Mouse (Mus musculus): ENCODE results near the gene Nckap5. TPM values are rescaled to one million over a fixed set of nuclear protein-coding genes. Genes with fewer than 3 reads are reported as not detected.
"Not testable (repeated sequence)": the region's sequence is repeated elsewhere in the genome, so short reads cannot be mapped to it uniquely, and the experiment has no call there.

Nckap5 gene
- polyA plus RNA-seq, 1 experiment from 2014 or later = 40.1 TPM

DNA sequence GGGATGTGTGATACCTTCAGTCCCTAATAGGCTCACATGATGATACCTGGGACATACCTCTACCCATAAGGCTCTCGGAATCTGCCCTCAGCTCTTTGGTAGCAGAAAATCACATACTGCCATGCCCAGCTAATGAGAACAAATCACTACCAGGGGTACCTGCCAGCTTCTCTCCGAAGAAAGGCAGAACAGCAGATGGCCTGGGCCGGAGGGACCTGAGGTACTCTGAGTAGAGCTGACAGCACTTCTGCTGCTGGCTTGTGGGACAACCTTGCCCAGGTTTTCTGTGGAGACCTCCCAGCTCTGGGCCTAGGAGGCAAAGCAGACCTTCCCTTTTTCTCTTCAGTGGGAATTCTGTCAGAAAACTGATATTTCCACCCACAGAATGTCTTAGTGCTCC, 714.6 kb downstream of the Nckap5 start:
- H3K36me3 ChIP-seq = no peaks in the 10 kb centered on the region
- H3K9me3 ChIP-seq = no peaks in the 10 kb centered on the region
- H3K27ac ChIP-seq = no peak overlapping the region
- ATAC-seq (ENCODE audit: borderline replicate concordance, extremely low read depth, low FRiP score, low TSS enrichment) = no peak
- no peaks in the 10 kb centered on the region for H3K27me3 ChIP-seq
- H3K4me3 ChIP-seq = no peak overlapping the region
- no peaks in the 10 kb centered on the region for H3K4me1 ChIP-seq
- no peak overlapping the region for H3K4me2 ChIP-seq
- WGBS = 83% methylated on average over 3 of the region's 3 CpGs
- H3K9ac ChIP-seq = no peak overlapping the region

DNA sequence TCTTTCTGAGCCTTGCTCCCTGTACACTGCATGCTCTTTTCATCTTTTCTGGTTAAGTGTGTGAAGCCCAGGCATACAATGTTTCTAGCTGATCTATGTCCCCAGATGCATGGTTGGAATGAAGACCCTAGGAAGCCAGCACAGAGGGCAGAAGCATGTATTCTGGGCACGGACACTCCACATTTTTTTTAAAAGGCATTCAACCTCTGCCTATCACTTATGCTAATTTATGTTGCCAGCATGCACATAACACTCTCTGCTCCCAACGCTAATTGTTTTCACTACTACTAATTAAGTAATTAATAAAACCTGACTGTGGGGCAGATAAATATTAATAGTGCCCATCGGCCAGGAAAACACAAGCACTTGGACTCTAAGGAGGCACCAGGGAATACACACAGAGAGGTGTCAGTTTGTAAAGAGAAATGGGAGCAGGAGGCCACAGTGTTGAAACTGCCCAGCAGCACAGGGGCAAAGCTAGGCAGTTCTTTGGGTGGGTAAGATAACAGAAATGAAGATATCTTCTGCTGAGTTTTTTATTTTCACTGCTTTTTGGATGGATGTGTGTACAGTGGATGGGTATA, 724.8 kb downstream of the Nckap5 start:
- Histone ChIP-seq H3K9me3 (no peaks in the 10 kb centered on the region), H3K4me3 (no peak overlapping the region), H3K4me2 (no peak overlapping the region), H3K4me1 (no peaks in the 10 kb centered on the region), H3K36me3 (peaks cover 17% of the 10 kb centered on the region; the same call in 1 of the 2 replicates), H3K27me3 (no peaks in the 10 kb centered on the region), H3K27ac (no peak overlapping the region), H3K9ac (no peak overlapping the region)
- 84% methylated on average over 3 of the region's 3 CpGs for WGBS
- ATAC-seq (ENCODE audit: borderline replicate concordance, extremely low read depth, low FRiP score, low TSS enrichment) = no peak

DNA sequence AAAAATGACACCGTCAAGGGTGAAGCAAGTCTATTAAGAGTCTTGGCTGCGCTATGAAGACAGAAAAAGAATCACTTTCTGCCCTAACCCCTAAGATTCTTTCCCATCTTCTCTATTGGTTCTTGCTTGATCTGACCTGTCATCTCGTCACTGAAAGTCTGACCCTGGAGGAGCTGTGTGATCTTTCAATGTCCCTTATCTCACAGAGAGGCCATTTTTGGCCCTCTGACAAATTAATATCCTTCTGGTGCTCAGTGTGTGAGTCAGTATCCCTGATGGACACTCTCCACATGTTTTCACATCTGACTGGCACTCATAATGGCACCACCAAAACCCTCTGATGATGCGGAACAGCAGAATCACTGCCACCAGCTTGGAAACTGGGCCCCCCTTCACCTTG, 736.3 kb downstream of the Nckap5 start:
- H3K9ac ChIP-seq = no peak overlapping the region
- no peak overlapping the region for H3K27ac ChIP-seq
- no peaks in the 10 kb centered on the region for H3K27me3 ChIP-seq
- H3K4me2 ChIP-seq = no peak overlapping the region
- H3K9me3 ChIP-seq = no peaks in the 10 kb centered on the region
- no peak overlapping the region for H3K4me3 ChIP-seq
- no peak for ATAC-seq (ENCODE audit: borderline replicate concordance, extremely low read depth, low FRiP score, low TSS enrichment)
- WGBS = 56% methylated on average over 4 of the region's 4 CpGs
- no peaks in the 10 kb centered on the region for H3K4me1 ChIP-seq
- 0 out of 2 replicates have a peak, but pooled peaks cover 3% of the 10 kb centered on the region for H3K36me3 ChIP-seq

DNA sequence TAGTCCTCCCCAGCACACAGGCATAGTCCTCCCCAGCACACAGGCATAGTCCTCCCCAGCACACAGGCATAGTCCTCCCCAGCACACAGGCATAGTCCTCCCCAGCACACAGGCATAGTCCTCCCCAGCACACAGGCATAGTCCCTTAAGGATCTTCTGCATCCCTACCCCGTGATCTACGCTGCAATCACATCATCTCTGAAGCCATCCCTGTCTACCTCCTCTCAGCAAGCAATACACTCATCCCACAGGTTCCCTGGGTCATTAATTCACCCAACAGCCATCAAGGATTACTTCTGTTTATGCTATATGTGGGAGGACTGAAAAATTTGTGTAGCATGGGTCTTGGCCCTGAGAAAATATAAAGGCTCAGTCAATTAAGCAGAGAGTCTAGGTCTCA, 738.6 kb downstream of the Nckap5 start:
- not testable (repeated sequence) for H3K4me2 ChIP-seq; H3K4me3 ChIP-seq; H3K9ac ChIP-seq; ATAC-seq (ENCODE audit: borderline replicate concordance, extremely low read depth, low FRiP score, low TSS enrichment); H3K27me3 ChIP-seq; H3K4me1 ChIP-seq; H3K27ac ChIP-seq; H3K36me3 ChIP-seq; H3K9me3 ChIP-seq
- 91% methylated on average over 2 of the region's 2 CpGs for WGBS

DNA sequence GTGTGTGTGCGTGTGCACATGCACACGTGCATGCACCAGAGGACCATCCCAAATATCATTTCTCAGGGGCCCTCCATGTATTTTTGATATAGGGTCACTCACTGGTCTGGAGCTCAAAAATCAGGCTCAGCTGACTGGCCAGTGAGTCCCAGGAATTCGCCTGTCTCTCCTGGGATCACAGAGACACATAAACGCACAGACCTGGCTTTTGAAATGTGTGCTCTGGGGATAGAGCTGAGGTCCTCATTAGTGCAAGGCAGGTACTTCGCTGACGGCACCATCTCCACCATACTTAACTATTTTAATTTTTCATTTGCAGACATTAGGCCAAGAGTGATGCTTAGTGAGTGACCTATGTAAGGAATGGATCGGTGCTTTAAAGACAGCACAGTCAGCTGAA, 743.4 kb downstream of the Nckap5 start:
- ATAC-seq (ENCODE audit: borderline replicate concordance, extremely low read depth, low FRiP score, low TSS enrichment) = no peak
- H3K4me1 ChIP-seq = no peaks in the 10 kb centered on the region
- no peaks in the 10 kb centered on the region for H3K36me3 ChIP-seq
- no peaks in the 10 kb centered on the region for H3K9me3 ChIP-seq
- no peaks in the 10 kb centered on the region for H3K27me3 ChIP-seq
- 83% methylated on average over 7 of the region's 7 CpGs for WGBS
- H3K9ac ChIP-seq = no peak overlapping the region
- no peak overlapping the region for H3K4me3 ChIP-seq
- no peak overlapping the region for H3K4me2 ChIP-seq
- H3K27ac ChIP-seq = no peak overlapping the region

DNA sequence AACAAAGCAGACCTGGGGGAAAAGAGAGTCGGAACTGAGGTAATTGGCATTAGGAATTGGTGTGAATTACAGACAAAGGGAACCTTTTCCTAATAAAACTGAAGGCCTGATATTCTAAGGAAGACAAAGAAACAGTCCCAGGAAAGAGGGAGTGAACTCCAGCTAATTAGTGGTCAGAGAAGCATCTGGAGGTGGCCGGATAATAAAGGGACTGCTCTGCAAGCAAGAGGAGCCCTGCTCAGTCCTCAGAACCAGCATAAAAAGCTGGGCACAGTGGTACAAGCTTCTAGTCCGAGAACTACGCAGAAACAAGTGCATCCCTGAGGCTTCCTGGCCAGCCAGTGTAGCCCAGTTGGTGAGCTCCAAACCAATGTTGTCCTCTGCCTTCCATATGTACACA, 754.3 kb downstream of the Nckap5 start:
- Histone ChIP-seq H3K4me1 (no peaks in the 10 kb centered on the region), H3K9ac (no peak overlapping the region), H3K4me2 (no peak overlapping the region), H3K27ac (no peak overlapping the region), H3K36me3 (no peaks in the 10 kb centered on the region), H3K27me3 (no peaks in the 10 kb centered on the region), H3K4me3 (no peak overlapping the region), H3K9me3 (no peaks in the 10 kb centered on the region)
- WGBS = 85% methylated on average over 4 of the region's 4 CpGs
- ATAC-seq (ENCODE audit: borderline replicate concordance, extremely low read depth, low FRiP score, low TSS enrichment) = no peak

DNA sequence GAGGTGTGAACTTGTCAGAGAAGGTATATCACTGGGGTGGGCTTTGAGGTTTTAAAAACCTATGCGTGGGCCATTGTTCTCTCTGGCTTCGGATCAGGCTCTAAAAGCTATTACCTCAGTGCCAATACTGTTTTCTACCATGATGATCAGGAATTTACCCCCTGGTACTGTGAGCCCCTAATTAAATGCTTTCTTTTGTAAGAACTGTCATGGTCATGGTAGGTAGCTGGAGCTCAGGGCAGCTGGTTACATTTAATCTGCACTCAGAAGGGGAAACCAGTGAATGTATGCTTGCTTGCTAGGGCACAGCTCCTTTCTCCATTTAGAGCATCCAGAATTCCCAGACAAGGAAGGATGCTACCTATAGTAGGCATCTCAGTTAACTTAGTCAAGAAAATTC, 759.7 kb downstream of the Nckap5 start:
- H3K36me3 ChIP-seq = no peaks in the 10 kb centered on the region
- H3K9me3 ChIP-seq = no peaks in the 10 kb centered on the region
- H3K27me3 ChIP-seq = no peaks in the 10 kb centered on the region
- no peaks in the 10 kb centered on the region for H3K4me1 ChIP-seq
- no peak overlapping the region for H3K9ac ChIP-seq
- H3K4me3 ChIP-seq = no peak overlapping the region
- WGBS = 76% methylated on average over 2 of the region's 2 CpGs
- H3K4me2 ChIP-seq = no peak overlapping the region
- no peak overlapping the region for H3K27ac ChIP-seq
- ATAC-seq (ENCODE audit: borderline replicate concordance, extremely low read depth, low FRiP score, low TSS enrichment) = no peak

DNA sequence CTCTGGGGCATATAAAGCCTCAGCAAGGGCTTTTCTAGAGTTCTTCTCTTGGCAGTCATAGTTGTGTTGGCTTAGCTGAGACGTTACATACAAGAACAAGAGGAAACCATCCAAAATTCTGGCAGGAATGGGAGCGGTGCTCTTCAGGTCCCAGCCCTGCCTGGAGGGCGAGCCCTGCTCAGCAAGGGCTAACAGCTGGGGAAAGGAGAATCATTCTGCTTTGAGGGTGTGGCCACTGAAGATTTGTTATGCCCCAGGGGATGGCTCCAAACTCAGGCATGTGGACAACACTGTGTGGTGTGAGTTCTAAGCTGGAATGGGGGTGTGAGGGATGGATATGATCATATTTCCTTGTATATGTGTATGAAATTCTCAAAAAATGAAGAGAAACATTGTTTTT, 779.1 kb downstream of the Nckap5 start:
- 73% methylated on average over 3 of the region's 3 CpGs for WGBS
- Histone ChIP-seq H3K4me1 (no peaks in the 10 kb centered on the region), H3K4me3 (no peak overlapping the region), H3K36me3 (no peaks in the 10 kb centered on the region), H3K27me3 (no peaks in the 10 kb centered on the region), H3K27ac (no peak overlapping the region), H3K9ac (no peak overlapping the region), H3K4me2 (no peak overlapping the region), H3K9me3 (no peaks in the 10 kb centered on the region)
- ATAC-seq (ENCODE audit: borderline replicate concordance, extremely low read depth, low FRiP score, low TSS enrichment) = no peak

DNA sequence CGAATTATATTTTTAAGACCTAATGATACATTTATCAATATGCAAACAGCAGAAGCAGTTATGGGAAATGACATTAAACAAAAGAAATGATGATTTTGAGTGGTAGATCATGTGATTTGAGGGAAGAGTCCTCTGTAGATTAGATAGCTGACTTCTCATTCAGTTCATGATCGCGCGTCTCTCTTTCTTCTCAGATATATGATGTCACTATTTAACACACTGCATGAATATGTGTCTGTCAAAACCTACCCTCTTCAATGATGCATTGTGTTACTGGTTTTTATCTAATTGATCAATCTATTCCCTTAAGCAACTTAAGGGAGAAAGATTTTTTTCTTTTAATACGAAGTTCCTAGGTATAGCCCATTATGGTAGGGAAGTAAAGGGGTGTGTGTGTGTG, 787.7 kb downstream of the Nckap5 start:
- Histone ChIP-seq H3K4me1 (no peaks in the 10 kb centered on the region), H3K27ac (no peak overlapping the region), H3K4me3 (no peak overlapping the region), H3K36me3 (no peaks in the 10 kb centered on the region), H3K9ac (no peak overlapping the region), H3K4me2 (no peak overlapping the region), H3K27me3 (no peaks in the 10 kb centered on the region), H3K9me3 (no peaks in the 10 kb centered on the region)
- 88% methylated on average over 5 of the region's 5 CpGs for WGBS
- ATAC-seq (ENCODE audit: borderline replicate concordance, extremely low read depth, low FRiP score, low TSS enrichment) = no peak

DNA sequence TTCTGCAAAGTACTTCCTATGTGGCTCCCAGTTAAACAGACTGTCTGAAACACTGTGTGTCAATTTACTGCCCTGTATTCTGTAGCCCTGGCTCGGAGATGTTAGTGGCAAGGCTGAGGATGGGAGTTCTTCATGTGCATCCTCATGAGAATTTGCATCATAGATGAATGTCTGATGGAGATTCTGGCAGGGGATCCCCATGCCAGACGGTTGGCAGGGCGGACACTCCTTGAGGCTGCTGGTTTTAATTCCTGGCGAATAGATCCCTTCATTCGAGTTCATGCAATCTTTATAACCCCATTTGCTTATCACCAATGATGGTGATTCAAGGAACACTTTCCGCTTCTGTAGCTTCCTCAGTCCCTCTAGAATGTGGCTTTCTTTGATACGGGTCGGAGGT, 803.1 kb downstream of the Nckap5 start:
- Histone ChIP-seq H3K9ac (no peak overlapping the region), H3K4me1 (no peaks in the 10 kb centered on the region), H3K27me3 (no peaks in the 10 kb centered on the region), H3K36me3 (peaks cover 31% of the 10 kb centered on the region), H3K4me2 (no peak overlapping the region), H3K9me3 (no peaks in the 10 kb centered on the region), H3K4me3 (no peak overlapping the region), H3K27ac (no peak overlapping the region)
- no peak for ATAC-seq (ENCODE audit: borderline replicate concordance, extremely low read depth, low FRiP score, low TSS enrichment)
- WGBS = 90% methylated on average over 8 of the region's 8 CpGs

DNA sequence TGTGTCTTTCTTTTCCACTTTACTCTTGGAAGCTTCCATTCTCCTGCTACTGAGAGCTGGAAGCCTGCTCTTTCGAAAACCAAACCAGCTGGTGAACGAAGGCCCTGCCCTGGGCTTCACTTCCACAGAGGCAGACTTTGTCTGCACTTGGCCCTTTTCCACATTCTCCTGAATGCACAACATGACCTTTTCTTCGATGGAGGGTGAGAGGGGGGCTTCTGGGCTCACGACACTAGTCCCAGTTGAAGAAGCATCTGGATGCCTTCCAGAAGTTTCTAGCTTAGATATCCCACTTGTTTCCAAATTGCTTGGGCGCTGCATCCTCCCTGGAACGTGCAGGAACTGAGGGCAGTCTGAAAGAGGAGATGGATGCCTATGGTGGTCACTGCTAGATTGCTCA, 806.1 kb downstream of the Nckap5 start:
- no peaks in the 10 kb centered on the region for H3K4me1 ChIP-seq
- H3K27ac ChIP-seq = no peak overlapping the region
- H3K4me2 ChIP-seq = no peak overlapping the region
- WGBS = 53% methylated on average over 6 of the region's 6 CpGs
- no peaks in the 10 kb centered on the region for H3K27me3 ChIP-seq
- no peak for ATAC-seq (ENCODE audit: borderline replicate concordance, extremely low read depth, low FRiP score, low TSS enrichment)
- H3K36me3 ChIP-seq = peaks cover 31% of the 10 kb centered on the region
- no peak overlapping the region for H3K9ac ChIP-seq
- H3K9me3 ChIP-seq = no peaks in the 10 kb centered on the region
- H3K4me3 ChIP-seq = no peak overlapping the region

DNA sequence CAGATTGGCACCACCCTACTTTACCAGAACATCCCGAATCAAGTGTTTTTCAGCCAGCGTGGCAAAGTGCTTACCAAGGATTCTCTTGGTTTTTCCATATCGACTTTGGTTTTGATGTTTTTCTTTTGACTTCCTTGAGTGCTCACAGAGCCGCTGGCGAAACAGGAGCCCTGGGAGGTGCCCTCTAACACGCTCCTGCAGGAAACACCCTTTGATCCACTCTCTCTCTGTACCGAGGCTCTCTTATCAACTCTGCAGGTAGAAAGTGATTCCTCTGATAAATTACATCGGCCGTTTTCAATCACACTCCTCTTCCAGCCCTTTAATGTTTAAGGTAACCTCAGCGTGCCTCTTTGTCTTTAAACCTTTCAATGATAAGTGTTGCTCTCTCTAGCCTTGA, 807.6 kb downstream of the Nckap5 start:
- Histone ChIP-seq H3K9ac (no peak overlapping the region), H3K4me3 (no peak overlapping the region), H3K4me1 (no peaks in the 10 kb centered on the region), H3K36me3 (peaks cover 31% of the 10 kb centered on the region), H3K27me3 (no peaks in the 10 kb centered on the region), H3K27ac (no peak overlapping the region), H3K4me2 (no peak overlapping the region), H3K9me3 (no peaks in the 10 kb centered on the region)
- ATAC-seq (ENCODE audit: borderline replicate concordance, extremely low read depth, low FRiP score, low TSS enrichment) = no peak
- 26% methylated on average over 10 of the region's 10 CpGs for WGBS

DNA sequence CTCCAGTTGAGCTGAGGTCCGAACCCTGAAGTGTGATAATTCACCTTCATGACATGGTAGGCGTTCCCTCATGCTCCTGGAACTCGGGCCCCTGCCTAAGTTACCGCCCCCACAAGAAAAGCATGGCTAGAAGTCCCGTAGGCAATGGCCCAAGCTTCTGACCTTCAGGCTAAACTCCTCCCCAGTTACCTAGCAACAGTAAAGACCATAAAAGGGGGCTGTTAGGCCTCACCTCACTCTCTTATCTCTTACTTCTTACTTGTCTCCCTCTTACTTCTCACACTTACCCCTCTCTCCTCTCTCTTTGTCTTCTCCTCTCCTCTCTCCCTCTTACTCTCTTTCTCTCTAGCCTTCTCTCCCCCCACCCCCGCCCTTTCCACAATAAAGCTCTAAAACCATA, 811.9 kb downstream of the Nckap5 start:
- H3K36me3 ChIP-seq; H3K4me3 ChIP-seq; H3K27me3 ChIP-seq; ATAC-seq (ENCODE audit: borderline replicate concordance, extremely low read depth, low FRiP score, low TSS enrichment); H3K27ac ChIP-seq; H3K9ac ChIP-seq; H3K4me1 ChIP-seq; H3K4me2 ChIP-seq; H3K9me3 ChIP-seq: not testable (repeated sequence)
- 44% methylated on average over 6 of the region's 6 CpGs for WGBS

Measured in lung, embryonic 15.5 days (tissue).